Mouse (Mus musculus): ENCODE measurements around the gene Dnah9. TPM values are rescaled to one million over a fixed set of nuclear protein-coding genes. Genes with fewer than 3 reads are reported as not detected.
A peak's percentile ranks its signal among the peaks of the same experiment; 100 is the strongest.

The Dnah9 gene
- polyA plus RNA-seq, 1 experiment, result 0.03 TPM

DNA sequence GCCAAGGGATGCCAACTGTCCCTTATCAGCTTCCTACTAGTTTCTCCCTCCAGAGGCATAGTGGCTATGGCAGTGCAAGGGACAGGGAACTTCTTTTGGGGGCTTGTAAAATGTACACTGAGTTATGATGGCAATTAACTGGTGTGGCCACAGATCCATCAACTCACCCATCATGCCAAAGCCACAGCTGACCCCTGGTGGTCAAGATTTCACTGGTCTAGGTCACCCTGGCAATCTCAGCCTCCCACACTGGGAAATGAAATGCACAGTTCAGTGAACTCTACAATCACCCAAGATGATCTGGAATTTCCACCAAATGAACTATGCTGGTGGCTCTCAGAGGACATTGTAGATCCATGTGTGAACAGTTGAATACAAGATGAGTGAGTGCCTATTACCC is 42.2 kb downstream of the Dnah9 start:
- no peaks in the 10 kb centered on the region for H3K4me1 ChIP-seq (ENCODE audit: control insufficient read depth, insufficient read depth, low read length)
- TF ChIP-seq POLR2A (IDR thresholded peaks at IDR 0.05; ENCODE audit: low read depth, low read length), result no peak
- peak; percentile 8 for DNase-seq
- no peaks in the 10 kb centered on the region for H3K36me3 ChIP-seq (ENCODE audit: control insufficient read depth, insufficient read depth, low read length)
- H3K27ac ChIP-seq (ENCODE audit: insufficient read depth, low read depth, low read length), result no peak overlapping the region
- H3K27me3 ChIP-seq (replicated peaks; ENCODE audit: control insufficient read depth, insufficient read depth, low read length), result no peaks in the 10 kb centered on the region
- no peak overlapping the region for H3K4me3 ChIP-seq (ENCODE audit: insufficient read depth, low read depth, low read length)

DNA sequence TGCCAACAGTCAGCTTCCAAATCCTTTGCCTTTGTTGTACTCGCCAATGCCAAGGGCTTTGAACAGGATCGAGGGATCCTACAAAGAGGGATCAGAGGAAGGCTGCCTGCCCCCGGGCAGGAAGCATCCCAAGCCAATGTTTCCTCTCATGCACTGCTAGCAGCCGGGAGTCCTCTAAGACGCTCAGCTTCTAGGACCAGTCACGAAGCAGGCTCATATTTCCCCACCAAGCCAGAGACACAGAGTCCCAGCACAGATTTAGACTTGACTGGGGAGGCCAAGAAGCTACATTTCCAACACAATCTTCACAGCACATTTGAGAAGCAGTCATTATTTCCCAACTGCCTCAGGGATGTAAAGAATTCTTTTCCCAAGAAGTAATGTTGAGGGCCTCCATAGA is 43.9 kb downstream of the Dnah9 start:
- WGBS, result 43% methylated on average over 6 of the region's 6 CpGs
- Histone ChIP-seq H3K4me1 (ENCODE audit: control insufficient read depth, insufficient read depth, low read length) (no peaks in the 10 kb centered on the region), H3K27me3 (replicated peaks; ENCODE audit: control insufficient read depth, insufficient read depth, low read length) (no peaks in the 10 kb centered on the region), H3K27ac (ENCODE audit: insufficient read depth, low read depth, low read length) (no peak overlapping the region), H3K4me3 (ENCODE audit: insufficient read depth, low read depth, low read length) (no peak overlapping the region), H3K36me3 (ENCODE audit: control insufficient read depth, insufficient read depth, low read length) (no peaks in the 10 kb centered on the region)
- no peak for TF ChIP-seq POLR2A (IDR thresholded peaks at IDR 0.05; ENCODE audit: low read depth, low read length)
- TF ChIP-seq CTCF (conservative IDR thresholded peaks at IDR 0.05; ENCODE audit: insufficient read depth, insufficient read length, low read depth, low read length), result no peak
- DNase-seq, result no peak

DNA sequence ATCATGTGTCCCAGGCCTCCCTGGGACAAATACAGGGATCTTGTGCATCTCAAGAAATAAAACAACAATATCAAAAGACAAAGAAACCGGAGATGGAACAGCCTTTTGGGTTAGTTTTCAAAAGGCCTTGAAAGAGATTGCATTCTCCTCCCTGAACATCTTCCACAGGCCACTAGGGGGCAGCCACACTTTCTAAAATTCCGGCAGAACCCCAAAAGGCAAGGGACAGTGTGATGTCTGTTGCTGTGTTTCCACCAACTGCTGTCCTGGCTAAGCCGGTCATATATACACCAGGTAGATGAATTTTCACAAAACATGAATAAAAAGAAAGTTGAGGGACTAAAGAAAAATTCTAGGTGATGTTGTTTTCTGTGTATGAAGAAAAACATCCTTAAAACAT is 46.3 kb downstream of the Dnah9 start:
- no peak overlapping the region for H3K4me3 ChIP-seq (ENCODE audit: insufficient read depth, low read depth, low read length)
- H3K4me1 ChIP-seq (ENCODE audit: control insufficient read depth, insufficient read depth, low read length), result no peaks in the 10 kb centered on the region
- 13% methylated on average over 3 of the region's 3 CpGs for WGBS
- TF ChIP-seq CTCF (conservative IDR thresholded peaks at IDR 0.05; ENCODE audit: insufficient read depth, insufficient read length, low read depth, low read length) (peak; percentile 64), POLR2A (IDR thresholded peaks at IDR 0.05; ENCODE audit: low read depth, low read length) (no peak)
- H3K27ac ChIP-seq (ENCODE audit: insufficient read depth, low read depth, low read length), result no peak overlapping the region
- DNase-seq, result peak; percentile 38
- H3K36me3 ChIP-seq (ENCODE audit: control insufficient read depth, insufficient read depth, low read length), result no peaks in the 10 kb centered on the region
- no peaks in the 10 kb centered on the region for H3K27me3 ChIP-seq (replicated peaks; ENCODE audit: control insufficient read depth, insufficient read depth, low read length)

DNA sequence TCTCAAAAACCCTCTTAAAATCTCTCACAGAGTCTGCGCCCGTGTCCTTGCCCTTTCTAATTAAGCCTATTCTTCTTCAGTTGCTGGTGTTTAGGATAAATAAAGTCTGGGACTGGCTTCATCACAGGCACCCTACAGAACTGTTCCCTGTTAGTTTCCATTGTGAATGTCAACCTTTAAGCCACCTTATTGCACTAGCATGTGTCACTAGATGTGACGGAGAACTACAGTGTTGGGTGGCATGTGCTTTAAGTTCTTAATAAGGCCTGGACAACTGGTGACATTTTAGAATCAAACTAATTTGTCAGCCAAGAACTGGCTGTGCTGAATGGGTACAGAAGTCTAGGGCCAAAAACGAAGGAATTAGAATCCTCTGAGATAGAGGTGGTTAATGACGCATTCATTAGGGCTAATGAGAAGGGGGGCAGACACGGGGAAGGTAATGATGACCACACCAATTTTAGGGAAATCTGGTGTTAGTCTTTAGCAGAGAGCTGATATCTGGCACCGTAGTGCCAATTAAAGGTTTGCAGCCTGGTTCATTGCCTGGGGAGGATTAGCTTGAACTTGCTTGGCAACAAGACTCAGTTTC is 84.6 kb downstream of the Dnah9 start:
- TF ChIP-seq POLR2A (IDR thresholded peaks at IDR 0.05; ENCODE audit: low read depth, low read length), result no peak
- TF ChIP-seq CTCF (conservative IDR thresholded peaks at IDR 0.05; ENCODE audit: insufficient read depth, insufficient read length, low read depth, low read length), result no peak
- no peak overlapping the region for H3K27ac ChIP-seq (ENCODE audit: insufficient read depth, low read depth, low read length)
- no peak for DNase-seq
- H3K27me3 ChIP-seq (replicated peaks; ENCODE audit: control insufficient read depth, insufficient read depth, low read length), result no peaks in the 10 kb centered on the region
- no peak overlapping the region for H3K4me3 ChIP-seq (ENCODE audit: insufficient read depth, low read depth, low read length)
- 70% methylated on average over 7 of the region's 7 CpGs for WGBS
- no peaks in the 10 kb centered on the region for H3K4me1 ChIP-seq (ENCODE audit: control insufficient read depth, insufficient read depth, low read length)
- H3K36me3 ChIP-seq (ENCODE audit: control insufficient read depth, insufficient read depth, low read length), result no peaks in the 10 kb centered on the region

DNA sequence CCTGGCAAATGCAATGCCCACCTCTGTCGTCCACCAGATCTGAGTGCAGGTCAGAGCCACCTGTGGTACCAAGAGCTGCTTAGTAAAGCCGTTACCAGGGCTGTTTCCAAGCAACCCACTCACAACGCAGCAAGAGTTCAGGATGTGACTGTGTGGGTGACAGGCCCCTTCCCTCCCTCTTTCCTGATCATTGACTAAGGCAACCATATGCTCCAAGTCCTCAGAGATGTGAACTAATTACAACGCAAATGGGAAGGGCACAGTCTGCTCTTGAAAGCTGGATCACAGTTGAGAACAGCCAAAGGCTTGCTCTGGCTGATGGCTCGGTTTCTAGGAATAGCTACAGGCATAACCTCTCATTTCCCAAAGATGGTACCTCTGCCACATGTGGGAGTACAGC is 95.4 kb downstream of the Dnah9 start:
- Histone ChIP-seq H3K36me3 (ENCODE audit: control insufficient read depth, insufficient read depth, low read length) (no peaks in the 10 kb centered on the region), H3K27ac (ENCODE audit: insufficient read depth, low read depth, low read length) (no peak overlapping the region), H3K4me3 (ENCODE audit: insufficient read depth, low read depth, low read length) (no peak overlapping the region), H3K4me1 (ENCODE audit: control insufficient read depth, insufficient read depth, low read length) (no peaks in the 10 kb centered on the region), H3K27me3 (replicated peaks; ENCODE audit: control insufficient read depth, insufficient read depth, low read length) (no peaks in the 10 kb centered on the region; the same call in 1 of the 2 replicates)
- no peak for DNase-seq
- TF ChIP-seq POLR2A (IDR thresholded peaks at IDR 0.05; ENCODE audit: low read depth, low read length), result no peak
- no peak for TF ChIP-seq CTCF (conservative IDR thresholded peaks at IDR 0.05; ENCODE audit: insufficient read depth, insufficient read length, low read depth, low read length)
- WGBS, result 70% methylated on average over 5 of the region's 5 CpGs

DNA sequence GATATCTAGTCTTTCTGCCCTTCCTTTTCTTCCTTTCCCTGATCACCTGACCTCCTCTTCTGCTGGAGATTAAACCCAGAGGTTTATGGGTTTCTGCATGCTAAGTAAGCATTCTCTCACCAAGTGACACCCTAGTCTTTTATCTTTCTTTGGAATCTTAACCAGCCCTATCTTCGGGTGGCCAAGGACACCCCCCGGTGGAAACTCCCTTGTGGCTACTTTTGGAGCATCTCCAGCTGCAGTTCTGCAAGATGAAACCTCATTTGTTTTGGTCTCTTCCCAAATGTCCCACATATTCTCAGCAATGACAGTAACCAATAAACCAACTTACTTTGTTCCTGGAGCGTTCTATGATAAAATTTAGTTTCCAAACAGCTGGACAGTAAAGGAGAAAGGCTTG is 109.4 kb downstream of the Dnah9 start:
- no peak for DNase-seq
- Histone ChIP-seq H3K36me3 (ENCODE audit: control insufficient read depth, insufficient read depth, low read length) (no peaks in the 10 kb centered on the region), H3K4me1 (ENCODE audit: control insufficient read depth, insufficient read depth, low read length) (no peaks in the 10 kb centered on the region), H3K27ac (ENCODE audit: insufficient read depth, low read depth, low read length) (no peak overlapping the region), H3K4me3 (ENCODE audit: insufficient read depth, low read depth, low read length) (no peak overlapping the region), H3K27me3 (replicated peaks; ENCODE audit: control insufficient read depth, insufficient read depth, low read length) (no peaks in the 10 kb centered on the region)
- WGBS, result 41% methylated on average over 3 of the region's 3 CpGs
- TF ChIP-seq POLR2A (IDR thresholded peaks at IDR 0.05; ENCODE audit: low read depth, low read length) (no peak), CTCF (conservative IDR thresholded peaks at IDR 0.05; ENCODE audit: insufficient read depth, insufficient read length, low read depth, low read length) (no peak)

DNA sequence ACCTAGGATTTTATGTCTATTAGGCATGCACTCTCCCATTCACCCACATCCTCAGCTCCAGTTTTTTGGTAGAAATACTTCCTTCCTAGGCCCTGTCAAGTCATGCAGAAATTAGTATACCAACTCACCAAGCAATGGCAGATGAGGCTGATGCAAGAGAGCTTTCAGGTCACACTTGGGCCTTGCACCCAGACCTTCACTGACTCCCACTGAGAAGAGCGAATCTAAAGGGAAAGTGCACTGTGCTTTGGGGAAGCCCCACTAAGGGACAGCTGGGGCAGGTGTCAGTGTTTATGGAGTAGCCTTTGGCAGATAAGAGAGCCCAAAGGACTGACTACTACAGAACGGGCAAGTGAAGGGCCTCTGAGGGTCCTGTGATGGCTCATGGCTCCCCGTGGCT is 117.1 kb downstream of the Dnah9 start:
- no peak for DNase-seq
- Histone ChIP-seq H3K27ac (ENCODE audit: insufficient read depth, low read depth, low read length) (no peak overlapping the region), H3K4me3 (ENCODE audit: insufficient read depth, low read depth, low read length) (no peak overlapping the region), H3K36me3 (ENCODE audit: control insufficient read depth, insufficient read depth, low read length) (no peaks in the 10 kb centered on the region), H3K4me1 (ENCODE audit: control insufficient read depth, insufficient read depth, low read length) (peaks cover 5% of the 10 kb centered on the region; the same call in 1 of the 2 replicates), H3K27me3 (replicated peaks; ENCODE audit: control insufficient read depth, insufficient read depth, low read length) (no peaks in the 10 kb centered on the region)
- WGBS, result 93% methylated on average over 3 of the region's 3 CpGs
- TF ChIP-seq POLR2A (IDR thresholded peaks at IDR 0.05; ENCODE audit: low read depth, low read length), result no peak
- no peak for TF ChIP-seq CTCF (conservative IDR thresholded peaks at IDR 0.05; ENCODE audit: insufficient read depth, insufficient read length, low read depth, low read length)

All from kidney, adult 2 months (tissue).